Mouse (Mus musculus): ENCODE results near the gene Plcg1.

Plcg1 gene

GRCm38 (mm10) chr2:160731117-160731838, at the start of gene Plcg1:
Gene Plcg1, plus strand, starts transcription at chr2:160731300.
- peak; percentile 96 for DNase-seq

GRCm38 (mm10) chr2:160700271-160700670, 30.8 kb upstream of the Plcg1 start:
- no peak for DNase-seq

GRCm38 (mm10) chr2:160701603-160702002, 29.5 kb upstream of the Plcg1 start:
- DNase-seq: peak; percentile 28

GRCm38 (mm10) chr2:160702824-160703223, 28.3 kb upstream of the Plcg1 start:
- no peak for DNase-seq

- no peak for DNase-seq
These were observed 23.4 kb upstream of the Plcg1 start for GRCm38 (mm10) chr2:160707673-160708072.

- DNase-seq: no peak
These were observed 15.6 kb upstream of the Plcg1 start for GRCm38 (mm10) chr2:160715463-160716030.

- peak; percentile 62 for DNase-seq
These were observed 13.8 kb upstream of the Plcg1 start for GRCm38 (mm10) chr2:160717269-160717668.

GRCm38 (mm10) chr2:160718811-160719210, 12.3 kb upstream of the Plcg1 start:
- no peak for DNase-seq

- DNase-seq: no peak
These were observed 8.4 kb upstream of the Plcg1 start for GRCm38 (mm10) chr2:160722714-160723113.

GRCm38 (mm10) chr2:160723613-160724375, 7.3 kb upstream of the Plcg1 start:
- no peak for DNase-seq

- no peak for DNase-seq
These were observed 6.6 kb upstream of the Plcg1 start for GRCm38 (mm10) chr2:160724536-160724935.

GRCm38 (mm10) chr2:160725877-160726864, 4.9 kb upstream of the Plcg1 start:
- DNase-seq: no peak

GRCm38 (mm10) chr2:160728972-160729371, 2.1 kb upstream of the Plcg1 start:
- DNase-seq: no peak

- no peak for DNase-seq
These were observed 1.7 kb upstream of the Plcg1 start for GRCm38 (mm10) chr2:160729436-160729835.

- peak; percentile 38 for DNase-seq
These were observed 976 bp upstream of the Plcg1 start for GRCm38 (mm10) chr2:160729851-160730796.

GRCm38 (mm10) chr2:160730797-160731116, 343 bp upstream of the Plcg1 start:
- DNase-seq: no peak

GRCm38 (mm10) chr2:160731839-160732261, 750 bp downstream of the Plcg1 start:
- DNase-seq: no peak

- peak; percentile 30 for DNase-seq
These were observed 1.4 kb downstream of the Plcg1 start for GRCm38 (mm10) chr2:160732420-160732995.

GRCm38 (mm10) chr2:160733131-160733531, 2.0 kb downstream of the Plcg1 start:
- peak; percentile 55 for DNase-seq

GRCm38 (mm10) chr2:160734331-160734730, 3.2 kb downstream of the Plcg1 start:
- peak; percentile 49 for DNase-seq

GRCm38 (mm10) chr2:160735706-160736310, 4.7 kb downstream of the Plcg1 start:
- DNase-seq: no peak

Measured in thymus, postnatal 25 days (tissue).